Mouse (Mus musculus) G1E (cell line): ENCODE data around the gene Ajap1.

Experiments
- CTCF ChIP-seq: IDR thresholded peaks from 2 replicates; pipeline ENCODE4 v1.5.1; 2012; ENCODE audit warnings: low read depth, low read length, inconsistent platforms, mixed read lengths
- POLR2AphosphoS5 ChIP-seq: IDR thresholded peaks from 2 replicates; pipeline ENCODE4 v1.6.1; 2012; ENCODE audit warnings: low read depth, low read length, inconsistent platforms; ENCODE audit not compliant: insufficient replicate concordance
- TAL1 ChIP-seq: conservative IDR thresholded peaks from 2 replicates; pipeline ENCODE4 v1.6.1; 2012; ENCODE audit warnings: low read depth, low read length, inconsistent platforms, mixed read lengths

DNA sequence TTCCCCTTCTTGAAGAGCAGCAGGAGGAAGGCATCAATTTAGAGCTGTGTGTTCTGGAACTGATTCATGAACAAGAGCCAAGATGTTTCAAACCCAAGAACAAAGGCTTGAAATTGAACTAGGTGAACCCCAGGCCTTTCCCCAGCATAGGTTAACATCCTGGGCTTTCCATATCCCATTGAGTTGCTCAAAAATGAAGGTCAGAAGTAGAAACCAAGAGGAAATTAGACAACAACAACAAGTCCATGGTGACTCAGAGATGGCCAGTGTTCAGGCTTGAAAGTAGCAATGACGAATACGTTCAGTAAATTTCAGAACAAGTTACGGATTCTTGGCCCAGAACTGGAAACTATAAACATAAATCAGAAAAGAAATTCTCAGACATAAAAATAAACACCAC is 37.3 kb upstream of the Ajap1 start:
- TF ChIP-seq CTCF (no peak), TAL1 (no peak), POLR2AphosphoS5 (no peak)
